Mouse (Mus musculus): ENCODE results near the gene Cmtm6. TPM values are rescaled to one million over a fixed set of nuclear protein-coding genes. Genes with fewer than 3 reads are reported as not detected.

Gene Cmtm6
- polyA plus RNA-seq, 1 experiment from 2014 or later = 21.0 TPM

- no peaks in the 10 kb centered on the region for H3K9me3 ChIP-seq (ENCODE audit: control insufficient read depth, low read length)
- H3K27ac ChIP-seq (ENCODE audit: low read depth, low read length) = no peak overlapping the region
- no peak overlapping the region for H3K9ac ChIP-seq (ENCODE audit: low read depth, low read length)
- no peak overlapping the region for H3K4me2 ChIP-seq (ENCODE audit: low read length)
- whole genome bisulfite sequencing = 79% methylated on average over 7 of the region's 7 CpGs
- peaks cover 5% of the 10 kb centered on the region; the same call in 1 of the 2 replicates for H3K4me1 ChIP-seq (ENCODE audit: control insufficient read depth, insufficient read depth, low read depth, low read length)
- no peaks in the 10 kb centered on the region; the same call in 1 of the 2 replicates for H3K27me3 ChIP-seq (replicated peaks; ENCODE audit: control insufficient read depth, insufficient read depth, low read length)
- ATAC-seq = no peak
- no peak overlapping the region for H3K4me3 ChIP-seq (ENCODE audit: low read length)
- no peaks in the 10 kb centered on the region for H3K36me3 ChIP-seq (ENCODE audit: control insufficient read depth, insufficient read depth, low read length)
Measured at GRCm38 (mm10) chr9:114771565-114771964, 40.6 kb downstream of the Cmtm6 start.

GRCm38 (mm10) chr9:114774629-114775028, 43.7 kb downstream of the Cmtm6 start:
- Histone ChIP-seq H3K4me2 (ENCODE audit: low read length) (no peak overlapping the region), H3K9me3 (ENCODE audit: control insufficient read depth, low read length) (no peaks in the 10 kb centered on the region), H3K4me3 (ENCODE audit: low read length) (no peak overlapping the region), H3K9ac (ENCODE audit: low read depth, low read length) (no peak overlapping the region), H3K27me3 (replicated peaks; ENCODE audit: control insufficient read depth, insufficient read depth, low read length) (no peaks in the 10 kb centered on the region), H3K36me3 (ENCODE audit: control insufficient read depth, insufficient read depth, low read length) (no peaks in the 10 kb centered on the region), H3K27ac (ENCODE audit: low read depth, low read length) (no peak overlapping the region), H3K4me1 (ENCODE audit: control insufficient read depth, insufficient read depth, low read depth, low read length) (peaks cover 2% of the 10 kb centered on the region; the same call in 1 of the 2 replicates)
- WGBS = 76% methylated on average over 6 of the region's 6 CpGs
- ATAC-seq = no peak

- no peaks in the 10 kb centered on the region for H3K9me3 ChIP-seq (ENCODE audit: control insufficient read depth, low read length)
- H3K9ac ChIP-seq (ENCODE audit: low read depth, low read length) = no peak overlapping the region; the same call in 1 of the 2 replicates
- no peak overlapping the region for H3K4me2 ChIP-seq (ENCODE audit: low read length)
- H3K4me1 ChIP-seq (ENCODE audit: control insufficient read depth, insufficient read depth, low read depth, low read length) = peaks cover 2% of the 10 kb centered on the region; the same call in 1 of the 2 replicates
- no peak overlapping the region for H3K4me3 ChIP-seq (ENCODE audit: low read length)
- H3K27me3 ChIP-seq (replicated peaks; ENCODE audit: control insufficient read depth, insufficient read depth, low read length) = no peaks in the 10 kb centered on the region
- no peaks in the 10 kb centered on the region for H3K36me3 ChIP-seq (ENCODE audit: control insufficient read depth, insufficient read depth, low read length)
- H3K27ac ChIP-seq (ENCODE audit: low read depth, low read length) = no peak overlapping the region
- 59% methylated on average over 4 of the region's 4 CpGs for WGBS
- peak; percentile 68 for ATAC-seq
Measured at GRCm38 (mm10) chr9:114775272-114775671, 44.4 kb downstream of the Cmtm6 start.

GRCm38 (mm10) chr9:114776361-114776760, 45.4 kb downstream of the Cmtm6 start:
- Histone ChIP-seq H3K27ac (ENCODE audit: low read depth, low read length) (no peak overlapping the region), H3K27me3 (replicated peaks; ENCODE audit: control insufficient read depth, insufficient read depth, low read length) (no peaks in the 10 kb centered on the region), H3K36me3 (ENCODE audit: control insufficient read depth, insufficient read depth, low read length) (no peaks in the 10 kb centered on the region), H3K4me1 (ENCODE audit: control insufficient read depth, insufficient read depth, low read depth, low read length) (peaks cover 5% of the 10 kb centered on the region; the same call in 1 of the 2 replicates), H3K9ac (ENCODE audit: low read depth, low read length) (no peak overlapping the region), H3K4me3 (ENCODE audit: low read length) (no peak overlapping the region), H3K4me2 (ENCODE audit: low read length) (no peak overlapping the region), H3K9me3 (ENCODE audit: control insufficient read depth, low read length) (no peaks in the 10 kb centered on the region)
- ATAC-seq = no peak
- WGBS = 95% methylated on average over 3 of the region's 3 CpGs

GRCm38 (mm10) chr9:114777178-114778046, 46.5 kb downstream of the Cmtm6 start:
- WGBS = 84% methylated on average over 6 of the region's 6 CpGs
- Histone ChIP-seq H3K9me3 (ENCODE audit: control insufficient read depth, low read length) (no peaks in the 10 kb centered on the region), H3K27me3 (replicated peaks; ENCODE audit: control insufficient read depth, insufficient read depth, low read length) (no peaks in the 10 kb centered on the region), H3K4me1 (ENCODE audit: control insufficient read depth, insufficient read depth, low read depth, low read length) (peaks cover 10% of the 10 kb centered on the region), H3K4me3 (ENCODE audit: low read length) (no peak overlapping the region), H3K36me3 (ENCODE audit: control insufficient read depth, insufficient read depth, low read length) (no peaks in the 10 kb centered on the region), H3K27ac (ENCODE audit: low read depth, low read length) (no peak overlapping the region), H3K9ac (ENCODE audit: low read depth, low read length) (no peak overlapping the region), H3K4me2 (ENCODE audit: low read length) (no peak overlapping the region)
- ATAC-seq = no peak

- Histone ChIP-seq H3K4me3 (ENCODE audit: low read length) (no peak overlapping the region), H3K4me2 (ENCODE audit: low read length) (no peak overlapping the region), H3K9me3 (ENCODE audit: control insufficient read depth, low read length) (no peaks in the 10 kb centered on the region), H3K9ac (ENCODE audit: low read depth, low read length) (no peak overlapping the region), H3K4me1 (ENCODE audit: control insufficient read depth, insufficient read depth, low read depth, low read length) (peaks cover 10% of the 10 kb centered on the region), H3K36me3 (ENCODE audit: control insufficient read depth, insufficient read depth, low read length) (no peaks in the 10 kb centered on the region), H3K27ac (ENCODE audit: low read depth, low read length) (no peak overlapping the region), H3K27me3 (replicated peaks; ENCODE audit: control insufficient read depth, insufficient read depth, low read length) (no peaks in the 10 kb centered on the region)
- 88% methylated on average over 7 of the region's 7 CpGs for WGBS
- ATAC-seq = no peak
Measured at GRCm38 (mm10) chr9:114778047-114778390, 47.1 kb downstream of the Cmtm6 start.

GRCm38 (mm10) chr9:114778877-114779276, 48.0 kb downstream of the Cmtm6 start:
- Histone ChIP-seq H3K4me2 (ENCODE audit: low read length) (no peak overlapping the region), H3K4me3 (ENCODE audit: low read length) (no peak overlapping the region), H3K36me3 (ENCODE audit: control insufficient read depth, insufficient read depth, low read length) (no peaks in the 10 kb centered on the region), H3K4me1 (ENCODE audit: control insufficient read depth, insufficient read depth, low read depth, low read length) (peaks cover 10% of the 10 kb centered on the region), H3K9me3 (ENCODE audit: control insufficient read depth, low read length) (no peaks in the 10 kb centered on the region), H3K27me3 (replicated peaks; ENCODE audit: control insufficient read depth, insufficient read depth, low read length) (no peaks in the 10 kb centered on the region), H3K9ac (ENCODE audit: low read depth, low read length) (no peak overlapping the region), H3K27ac (ENCODE audit: low read depth, low read length) (no peak overlapping the region)
- whole genome bisulfite sequencing = 90% methylated on average over 7 of the region's 7 CpGs
- ATAC-seq = no peak

GRCm38 (mm10) chr9:114779984-114780745, 49.2 kb downstream of the Cmtm6 start:
- Histone ChIP-seq H3K9ac (ENCODE audit: low read depth, low read length) (no peak overlapping the region), H3K4me3 (ENCODE audit: low read length) (no peak overlapping the region), H3K27ac (ENCODE audit: low read depth, low read length) (no peak overlapping the region), H3K9me3 (ENCODE audit: control insufficient read depth, low read length) (no peaks in the 10 kb centered on the region), H3K4me2 (ENCODE audit: low read length) (peak overlapping the region; percentile 99), H3K4me1 (ENCODE audit: control insufficient read depth, insufficient read depth, low read depth, low read length) (peaks cover 8% of the 10 kb centered on the region), H3K36me3 (ENCODE audit: control insufficient read depth, insufficient read depth, low read length) (no peaks in the 10 kb centered on the region), H3K27me3 (replicated peaks; ENCODE audit: control insufficient read depth, insufficient read depth, low read length) (no peaks in the 10 kb centered on the region)
- ATAC-seq = no peak
- 42% methylated on average over 23 of the region's 23 CpGs for WGBS

Data from hindbrain, embryonic 16.5 days (tissue).